Mouse (Mus musculus): Measurements from ENCODE around the gene Wls. TPM values are rescaled to one million over a fixed set of nuclear protein-coding genes. Genes with fewer than 3 reads are reported as not detected.

The Wls gene
- total and polyA plus RNA-seq, 3 experiments, result not detected

DNA sequence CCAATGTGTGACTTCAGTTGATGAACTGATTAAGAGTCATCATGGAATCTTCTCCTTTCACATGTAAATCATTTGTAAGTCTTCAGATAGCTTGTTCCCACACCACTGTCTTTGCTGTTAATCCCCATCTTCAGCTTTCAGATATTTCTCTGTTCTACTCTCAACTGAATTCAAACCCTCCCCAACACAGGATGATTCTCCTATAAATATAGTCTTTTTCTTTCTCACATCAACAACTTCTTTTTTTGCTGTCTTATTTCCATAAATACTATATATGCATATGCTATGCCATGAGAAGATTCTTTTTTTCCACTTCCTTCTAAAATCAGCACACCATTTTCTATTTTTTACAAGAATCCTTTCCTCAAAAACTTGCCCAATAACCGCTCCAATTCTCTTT is 67.9 kb downstream of the Wls start:
- dilution Hi-C loops (cut with MboI; ENCODE audit: extremely low pct_ligation_motif_present, extremely low pct_unique_long_range_greater_than_20kb, low sequenced_read_pairs), result no loop called here
- in situ Hi-C loops (cut with MboI; ENCODE audit: low pct_ligation_motif_present, low pct_unique_long_range_greater_than_20kb, low sequenced_read_pairs), result no loop called here
- TF ChIP-seq MXI1 (IDR thresholded peaks at IDR 0.05; ENCODE audit: low read depth, low read length) (no peak), CHD1 (IDR thresholded peaks at IDR 0.05; ENCODE audit: low read depth, low read length) (no peak), ETS1 (conservative IDR thresholded peaks at IDR 0.05; ENCODE audit: low read depth, low read length) (no peak), ZKSCAN1 (IDR thresholded peaks at IDR 0.05; ENCODE audit: borderline replicate concordance, low read depth, low read length) (no peak), MYC (IDR thresholded peaks at IDR 0.05; ENCODE audit: low read depth, low read length) (no peak), MEF2A (IDR thresholded peaks at IDR 0.05; ENCODE audit: borderline replicate concordance, low read depth, low read length) (no peak), CHD2 (IDR thresholded peaks at IDR 0.05; ENCODE audit: low read length) (no peak), IRF4 (IDR thresholded peaks at IDR 0.05; ENCODE audit: low read depth, low read length) (no peak), UBTF (IDR thresholded peaks at IDR 0.05; ENCODE audit: low read depth, low read length) (no peak), NRF1 (IDR thresholded peaks at IDR 0.05; ENCODE audit: low read depth, low read length) (no peak), RAD21 (IDR thresholded peaks at IDR 0.05; ENCODE audit: low read depth, low read length) (no peak), NELFE (IDR thresholded peaks at IDR 0.05; ENCODE audit: low read depth, low read length) (no peak), EP300 (IDR thresholded peaks at IDR 0.05; ENCODE audit: low read length) (no peak), ELF1 (IDR thresholded peaks at IDR 0.05; ENCODE audit: low read depth, low read length) (no peak)
- no peak overlapping the region for H3K27ac ChIP-seq (ENCODE audit: insufficient read depth, low read depth)
- no peak for DNase-seq (ENCODE audit: extremely low read depth)
- H3K36me3 ChIP-seq (replicated peaks in 1 of 2; ENCODE audit: control insufficient read depth in 1 of 2, insufficient read depth in 1 of 2, low read length in 1 of 2), result no peaks in the 10 kb centered on the region
- no peak overlapping the region for H3K4me3 ChIP-seq (replicated peaks in 1 of 3; ENCODE audit: low read depth in 2 of 3, low read length in 2 of 3, poor library complexity in 1 of 3)
- H3K9me3 ChIP-seq (replicated peaks; ENCODE audit: low read length), result no peaks in the 10 kb centered on the region
- no peaks in the 10 kb centered on the region for H3K27me3 ChIP-seq (replicated peaks)
- no peak overlapping the region for H3K4me2 ChIP-seq (ENCODE audit: insufficient read depth, low read depth, poor library complexity, severe bottlenecking)
- H3K4me1 ChIP-seq (ENCODE audit: control insufficient read depth in 1 of 2, insufficient read depth in 2 of 2), result no peaks in the 10 kb centered on the region
- no peak overlapping the region for H3K9ac ChIP-seq (ENCODE audit: insufficient read depth, low read depth)
- H3K79me2 ChIP-seq (replicated peaks; ENCODE audit: control insufficient read depth, extremely low read depth, insufficient read depth, poor library complexity, severe bottlenecking), result no peaks in the 10 kb centered on the region

DNA sequence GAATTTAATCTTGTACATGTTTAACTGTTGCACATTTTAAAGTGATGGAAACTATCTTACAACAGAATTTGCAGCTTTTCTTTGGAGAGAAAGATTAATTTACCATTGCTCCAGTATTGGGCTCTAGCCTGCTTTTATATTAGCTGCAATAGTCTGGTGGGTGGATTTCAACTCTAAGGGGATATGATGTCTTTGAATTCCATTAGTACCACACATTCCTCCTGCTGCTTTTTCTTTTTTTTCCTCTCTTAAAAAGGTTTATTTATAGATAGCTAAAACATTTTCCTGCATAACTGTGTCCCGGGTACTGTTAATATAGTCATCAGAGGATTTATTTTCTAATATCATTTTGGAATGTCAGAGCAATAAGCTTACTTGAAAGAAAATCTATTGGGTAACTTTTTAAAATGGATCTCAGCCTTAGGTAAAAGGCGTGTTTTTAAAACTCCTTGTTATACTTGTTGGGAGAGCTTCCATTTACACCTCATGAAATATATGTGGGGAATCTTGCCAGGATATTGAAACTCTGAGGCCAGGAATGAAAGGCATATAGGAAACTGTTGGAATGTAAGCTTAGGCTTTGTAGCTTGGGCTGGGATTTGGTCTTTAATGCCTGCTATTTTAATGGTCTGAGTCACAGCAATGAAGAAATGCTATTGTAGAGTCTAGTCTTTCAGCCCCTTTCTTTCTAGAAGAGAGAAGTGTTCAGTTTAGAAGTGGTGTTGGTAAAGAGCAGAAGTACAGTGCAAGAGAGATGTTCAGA is 78.0 kb downstream of the Wls start:
- Histone ChIP-seq H3K27ac (ENCODE audit: insufficient read depth, low read depth) (no peak overlapping the region), H3K4me2 (ENCODE audit: insufficient read depth, low read depth, poor library complexity, severe bottlenecking) (no peak overlapping the region), H3K36me3 (replicated peaks in 1 of 2; ENCODE audit: control insufficient read depth in 1 of 2, insufficient read depth in 1 of 2, low read length in 1 of 2) (no peaks in the 10 kb centered on the region), H3K4me3 (replicated peaks in 1 of 3; ENCODE audit: low read depth in 2 of 3, low read length in 2 of 3, poor library complexity in 1 of 3) (no peak overlapping the region), H3K4me1 (ENCODE audit: control insufficient read depth in 1 of 2, insufficient read depth in 2 of 2) (no peaks in the 10 kb centered on the region), H3K79me2 (replicated peaks; ENCODE audit: control insufficient read depth, extremely low read depth, insufficient read depth, poor library complexity, severe bottlenecking) (no peaks in the 10 kb centered on the region), H3K9me3 (replicated peaks; ENCODE audit: low read length) (no peaks in the 10 kb centered on the region), H3K27me3 (replicated peaks) (no peaks in the 10 kb centered on the region), H3K9ac (ENCODE audit: insufficient read depth, low read depth) (no peak overlapping the region)
- no peak for TF ChIP-seq USF1 (IDR thresholded peaks at IDR 0.05; ENCODE audit: low read depth, low read length)
- no peak for TF ChIP-seq ZMIZ1 (IDR thresholded peaks at IDR 0.05; ENCODE audit: low read depth, low read length)
- TF ChIP-seq KAT2A (IDR thresholded peaks at IDR 0.05; ENCODE audit: insufficient replicate concordance, low read length), result no peak
- no peak for TF ChIP-seq RCOR1 (conservative IDR thresholded peaks at IDR 0.05; ENCODE audit: low read depth, low read length)
- no peak for TF ChIP-seq MAFK (IDR thresholded peaks at IDR 0.05; ENCODE audit: insufficient replicate concordance, low read length)
- no peak for TF ChIP-seq E2F4 (IDR thresholded peaks at IDR 0.05; ENCODE audit: insufficient replicate concordance, low read depth, low read length)
- TF ChIP-seq UBTF (IDR thresholded peaks at IDR 0.05; ENCODE audit: low read depth, low read length), result no peak
- TF ChIP-seq ELF1 (IDR thresholded peaks at IDR 0.05; ENCODE audit: low read depth, low read length), result no peak
- TF ChIP-seq MXI1 (IDR thresholded peaks at IDR 0.05; ENCODE audit: low read depth, low read length), result no peak
- TF ChIP-seq BHLHE40 (IDR thresholded peaks at IDR 0.05; ENCODE audit: low read depth, low read length), result no peak
- TF ChIP-seq NRF1 (IDR thresholded peaks at IDR 0.05; ENCODE audit: low read depth, low read length), result no peak
- TF ChIP-seq ZKSCAN1 (IDR thresholded peaks at IDR 0.05; ENCODE audit: borderline replicate concordance, low read depth, low read length), result no peak
- TF ChIP-seq RAD21 (IDR thresholded peaks at IDR 0.05; ENCODE audit: low read depth, low read length), result no peak
- no peak for TF ChIP-seq IRF4 (IDR thresholded peaks at IDR 0.05; ENCODE audit: low read depth, low read length)
- TF ChIP-seq EP300 (IDR thresholded peaks at IDR 0.05; ENCODE audit: low read length), result no peak
- no peak for TF ChIP-seq MAZ (IDR thresholded peaks at IDR 0.05; ENCODE audit: low read depth, low read length)
- TF ChIP-seq ZC3H11A (IDR thresholded peaks at IDR 0.05; ENCODE audit: low read depth, low read length), result no peak
- no peak for TF ChIP-seq TCF12 (IDR thresholded peaks at IDR 0.05; ENCODE audit: low read depth, low read length)
- dilution Hi-C loops (cut with MboI; ENCODE audit: extremely low pct_ligation_motif_present, extremely low pct_unique_long_range_greater_than_20kb, low sequenced_read_pairs), result no loop called here
- no peak for DNase-seq (ENCODE audit: extremely low read depth)
- in situ Hi-C loops (cut with MboI; ENCODE audit: low pct_ligation_motif_present, low pct_unique_long_range_greater_than_20kb, low sequenced_read_pairs), result no loop called here
